Mouse (Mus musculus): ENCODE results near the gene Cdcp1.

DNA sequence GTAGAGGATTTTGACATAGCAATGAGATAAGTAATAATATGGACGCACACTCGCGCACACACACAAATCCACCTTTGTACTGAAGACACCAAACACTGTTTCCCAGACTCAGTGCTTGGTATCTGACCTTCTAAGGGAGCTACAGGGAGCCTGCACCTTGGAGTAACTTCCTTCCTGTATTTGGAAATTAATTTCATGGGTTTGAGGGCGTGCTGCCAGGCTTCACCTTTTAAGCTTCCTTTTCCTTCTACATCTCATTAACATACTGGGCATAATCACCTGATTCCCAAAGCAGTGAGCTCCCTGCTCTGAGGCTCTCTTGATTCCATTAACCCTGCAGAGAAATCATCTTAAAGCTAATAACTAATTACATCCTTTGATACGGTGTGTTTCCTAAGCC is 29.7 kb downstream of the Cdcp1 start:
- TF ChIP-seq GATA1 (IDR thresholded peaks at IDR 0.05; ENCODE audit: borderline replicate concordance, low read length), result no peak
- TF ChIP-seq FLI1 (IDR thresholded peaks at IDR 0.05; ENCODE audit: low read length), result no peak

Data from megakaryocyte, embryonic 14.5 days (primary cell).